Mouse (Mus musculus) layer of hippocampus, adult 9-10 months (tissue): ENCODE measurements at regions not wholly inside any gene's neighbourhood (a gene's known extent, or its start where the extent isn't known, plus 50 kb on each side); places are given as distances from the start of the nearest gene placed in this dataset.
A peak's percentile ranks its signal among the peaks of the same experiment; 100 is the strongest.

ENCODE experiments used
- DNase-seq: peaks from one replicate; pipeline ENCODE4 v3.0.0; 2022; ENCODE audit warnings: low spot score

DNA sequence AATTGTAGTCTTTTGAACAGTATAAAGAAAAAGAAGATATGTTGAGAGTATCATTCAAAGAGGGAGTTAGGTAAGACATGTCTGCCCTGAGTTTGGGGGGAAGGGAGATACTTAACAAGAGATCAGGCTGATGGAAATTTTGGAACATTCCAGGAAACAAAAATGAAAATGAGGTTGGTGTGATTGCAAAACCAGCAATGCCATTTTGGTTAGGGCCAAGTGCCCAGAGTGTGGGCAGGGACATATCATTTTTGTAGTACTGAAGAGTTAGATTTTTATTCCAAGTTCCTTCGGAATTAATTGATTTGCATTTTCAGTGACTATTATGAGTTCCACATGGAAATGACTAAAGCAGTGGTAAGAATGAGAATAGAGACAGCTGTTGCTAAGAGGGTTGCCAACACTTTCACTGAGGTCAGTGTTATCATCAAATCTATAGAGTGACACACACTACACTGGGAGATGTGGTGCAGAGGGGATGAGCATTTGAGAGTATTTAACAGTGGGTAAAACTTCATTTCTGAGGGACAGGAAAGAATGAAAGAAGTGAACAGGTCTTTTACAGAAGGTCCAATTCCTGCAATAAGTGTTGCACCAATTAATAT is 105.1 kb upstream of the Erbb4 start:
- no peak for DNase-seq

DNA sequence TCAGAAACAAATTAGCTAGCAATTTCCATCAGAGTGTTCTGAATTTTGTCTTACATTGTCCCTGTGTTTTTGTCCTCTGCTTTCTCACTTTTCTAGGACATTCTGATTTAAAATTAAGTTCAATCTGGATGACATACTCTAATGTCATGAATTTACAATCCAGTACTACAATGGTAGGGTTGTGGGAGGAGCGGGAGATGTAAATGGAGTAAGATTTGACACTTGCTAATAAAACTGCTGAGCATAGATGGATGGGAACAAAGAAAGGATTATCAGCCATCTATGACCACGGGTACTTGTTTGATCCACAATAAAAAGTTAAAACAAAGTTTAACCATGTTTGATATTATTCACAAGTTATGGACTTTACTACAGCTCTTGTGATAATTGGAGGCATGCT is 94.9 kb upstream of the Erbb4 start:
- no peak for DNase-seq

DNA sequence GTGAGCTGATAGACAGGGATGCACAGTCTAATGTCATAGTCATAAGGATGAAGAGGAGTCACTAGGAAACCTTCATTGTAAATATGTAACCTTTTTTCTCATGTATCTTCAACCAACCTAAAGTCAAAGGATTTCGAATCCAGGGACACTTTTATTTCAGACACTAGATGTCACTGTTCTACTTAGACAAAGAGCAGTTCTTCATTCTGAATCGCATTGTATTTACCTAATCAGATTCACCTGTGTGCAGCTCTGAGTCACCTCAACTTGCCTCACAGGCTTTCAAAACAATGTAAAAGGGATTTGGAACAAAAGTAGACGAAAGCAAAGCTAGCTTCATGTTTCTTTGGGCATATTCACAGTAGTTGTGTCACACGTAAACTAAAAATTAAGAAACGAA is 57.3 kb upstream of the Erbb4 start:
- DNase-seq, result peak; percentile 29
